14 mouse cellular contexts compared by ENCODE assay signal in genomic region chr17:72970631-72971161, GRCm38 (mm10). TPM values are rescaled to one million over a fixed set of nuclear protein-coding genes. Genes with fewer than 3 reads are reported as not detected.
DNase-seq lines count a peak whose midpoint lies in the region; ATAC-seq lines count a peak whose summit lies in the region.
"Had no signal": no experiment of that assay in that cellular context is flagged by ENCODE, and none has a peak within 500 bp of the region (broad histone marks: within the 10 kb centered on the region; RNA-seq: fewer than 3 reads in every experiment).

No protein-coding gene starts in this region.

- no peak for ATAC-seq in intestine, embryonic 16.5 days
- ATAC-seq: forebrain, embryonic 15.5 days; intestine, embryonic 15.5 days had no signal

- no peak overlapping the region for H3K4me3 ChIP-seq in intestine, embryonic 16.5 days (ENCODE audit: low read length)
- H3K4me3 ChIP-seq: forebrain, embryonic 15.5 days; heart, adult 2 months; intestine, embryonic 15.5 days had no signal

- H3K27ac ChIP-seq in intestine, embryonic 16.5 days (ENCODE audit: low read length), result no peak overlapping the region
- H3K27ac ChIP-seq: forebrain, embryonic 15.5 days; heart, adult 2 months; intestine, embryonic 15.5 days; liver, embryonic 14.5 days had no signal

- no peak overlapping the region for H3K9ac ChIP-seq in intestine, embryonic 16.5 days (ENCODE audit: low read depth, low read length)
- H3K9ac ChIP-seq: forebrain, embryonic 15.5 days; intestine, embryonic 15.5 days; liver, embryonic 14.5 days had no signal

- no peaks in the 10 kb centered on the region for H3K9me3 ChIP-seq in intestine, embryonic 16.5 days (ENCODE audit: control insufficient read depth, low read length)
- H3K9me3 ChIP-seq: forebrain, embryonic 15.5 days; intestine, embryonic 15.5 days had no signal

- whole genome bisulfite sequencing in intestine, embryonic 16.5 days, result 80% methylated on average over 7 of the region's 7 CpGs

- no peaks in the 10 kb centered on the region for H3K27me3 ChIP-seq in intestine, embryonic 16.5 days (replicated peaks; ENCODE audit: control insufficient read depth, insufficient read depth, low read length)
- H3K27me3 ChIP-seq: forebrain, embryonic 15.5 days; intestine, embryonic 15.5 days had no signal

- H3K36me3 ChIP-seq in intestine, embryonic 16.5 days (ENCODE audit: control insufficient read depth, insufficient read depth, low read length), result no peaks in the 10 kb centered on the region
- H3K36me3 ChIP-seq: forebrain, embryonic 15.5 days; intestine, embryonic 15.5 days had no signal

- no peak overlapping the region for H3K4me2 ChIP-seq in intestine, embryonic 16.5 days (ENCODE audit: low read depth, low read length)
- H3K4me2 ChIP-seq: forebrain, embryonic 15.5 days; intestine, embryonic 15.5 days had no signal

- peaks cover 5% of the 10 kb centered on the region; the same call in 1 of the 2 replicates for H3K4me1 ChIP-seq in intestine, embryonic 16.5 days (ENCODE audit: control insufficient read depth, insufficient read depth, low read length)

- peak; percentile 44 for DNase-seq in NIH3T3 (ENCODE audit: low read depth)
- peak; percentile 24 to 34 for DNase-seq in frontal cortex, postnatal 10 days (ENCODE audit: low spot score in 2 of 2)
- peak; percentile 25 to 40 for DNase-seq in layer of hippocampus, postnatal 25 days (ENCODE audit: extremely low spot score in 1 of 2, low spot score in 1 of 2)
- peak; percentile 80 to 82 for DNase-seq in right cerebral cortex, adult 2 months (ENCODE audit: low spot score in 2 of 2)
- DNase-seq in kidney, adult 9 months, result no peak
- DNase-seq in spleen, adult 12 weeks (ENCODE audit: low spot score), result no peak
- DNase-seq: cerebellum, adult 2 months; heart, adult 2 months; heart, postnatal 4 days; kidney, postnatal 4 days had no signal

RNA-seq across cellular contexts. Expression of gene Lbh, which starts 52.6 kb away (rescaled TPM):
- total RNA-seq in layer of hippocampus, postnatal 25 days (2021), result 10 to 100 TPM; 34.2 to 36.1 TPM
- 5.5 and 7.6 TPM in 2 replicates for polyA plus RNA-seq in intestine, embryonic 16.5 days (2015; fragmentation: Nextera tagmentation; extraction: Ambion mirVana)

Comparison
In these comparisons a context has a peak if more than half of its experiments do, and no peak if none do; other contexts are left out.
1. DNase-seq: peak in NIH3T3 (single experiment), frontal cortex, postnatal 10 days (2 of 2), layer of hippocampus, postnatal 25 days (2 of 2) and right cerebral cortex, adult 2 months (2 of 2); none in kidney, adult 9 months (single experiment) and spleen, adult 12 weeks (single experiment).